In the genomic region with DNA sequence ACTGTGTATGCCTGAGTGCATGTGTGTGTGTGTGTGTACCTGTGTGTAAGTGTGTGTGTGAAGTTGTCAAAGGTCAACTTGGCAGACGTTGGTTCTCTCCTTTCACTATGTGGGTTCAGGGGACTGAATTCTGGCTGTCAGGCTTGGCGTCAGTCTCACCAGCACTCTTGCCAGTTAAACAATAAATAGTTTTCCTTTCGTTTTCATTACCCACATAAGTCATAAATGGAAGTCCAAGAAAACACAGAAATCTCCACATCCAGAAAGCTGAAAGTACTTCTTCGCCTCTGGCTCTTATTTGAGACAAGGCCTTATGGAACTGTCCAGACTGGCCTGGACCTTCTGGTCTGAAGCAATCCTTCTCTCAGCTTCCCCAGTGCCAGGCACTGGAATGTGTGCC, we compare ENCODE assay signal across 26 mouse cellular contexts. TPM values are rescaled to one million over a fixed set of nuclear protein-coding genes. Genes with fewer than 3 reads are reported as not detected.
DNase-seq lines count a peak whose midpoint lies in the region; ATAC-seq and TF ChIP-seq lines count a peak whose summit lies in the region.
"Had no signal": no experiment of that assay in that cellular context is flagged by ENCODE, and none has a peak within 500 bp of the region (broad histone marks: within the 10 kb centered on the region; RNA-seq: fewer than 3 reads in every experiment).

No protein-coding gene starts in this region.

- H3K9me3 ChIP-seq in intestine, embryonic 15.5 days = no peaks in the 10 kb centered on the region
- no peaks in the 10 kb centered on the region for H3K9me3 ChIP-seq in intestine, postnatal 0 days (ENCODE audit: control insufficient read depth)
- H3K9me3 ChIP-seq: embryonic facial prominence, embryonic 15.5 days; forebrain, embryonic 10.5 days; heart, embryonic 12.5 days; neural tube, embryonic 15.5 days had no signal

- H3ac ChIP-seq in myocyte (ENCODE audit: control insufficient read depth, insufficient read length) = no peak overlapping the region

- DNase-seq in kidney, adult 9 months = peak; percentile 28
- DNase-seq in kidney, postnatal 4 days = no peak
- peak; percentile 36 for DNase-seq in 416B (ENCODE audit: low read depth)
- peak; percentile 22 for DNase-seq in T-cell, adult 2 months (ENCODE audit: low spot score)
- DNase-seq in right cerebral cortex, postnatal 4 days = no peak
- DNase-seq: adrenal gland, postnatal 36 days; cerebellum, adult 2 months; cerebellum, postnatal 36 days; gastrocnemius, adult 2 months; heart, postnatal 14 days; kidney, adult 11 months; kidney, postnatal 14 days; left cerebral cortex, postnatal 4 days; midbrain, embryonic 14.5 days; right cerebral cortex, postnatal 14 days; thymus, postnatal 25 days had no signal

- H3K27me3 ChIP-seq in myocyte (ENCODE audit: control insufficient read depth, insufficient read depth, insufficient read length) = no peaks in the 10 kb centered on the region
- no peaks in the 10 kb centered on the region for H3K27me3 ChIP-seq in intestine, embryonic 15.5 days (replicated peaks)
- no peaks in the 10 kb centered on the region for H3K27me3 ChIP-seq in intestine, postnatal 0 days (replicated peaks; ENCODE audit: control insufficient read depth, insufficient read depth, low read length)
- H3K27me3 ChIP-seq: embryonic facial prominence, embryonic 15.5 days; heart, embryonic 12.5 days; neural tube, embryonic 15.5 days had no signal

- no peak for TF ChIP-seq CTCF in intestine, postnatal 0 days (IDR thresholded peaks at IDR 0.05; ENCODE audit: low read depth)

- no peaks in the 10 kb centered on the region for H3K36me3 ChIP-seq in myocyte (ENCODE audit: control insufficient read depth, insufficient read depth)
- no peaks in the 10 kb centered on the region for H3K36me3 ChIP-seq in intestine, embryonic 15.5 days
- peaks cover 7% of the 10 kb centered on the region for H3K36me3 ChIP-seq in intestine, postnatal 0 days (ENCODE audit: control insufficient read depth, insufficient read depth)
- H3K36me3 ChIP-seq: embryonic facial prominence, embryonic 15.5 days; forebrain, embryonic 10.5 days; heart, embryonic 12.5 days; neural tube, embryonic 15.5 days had no signal

- no peaks in the 10 kb centered on the region for H3K4me1 ChIP-seq in intestine, embryonic 15.5 days (replicated peaks)
- H3K4me1 ChIP-seq in intestine, postnatal 0 days (replicated peaks; ENCODE audit: control insufficient read depth, insufficient read depth, low read length) = peaks cover 7% of the 10 kb centered on the region; the same call in 1 of the 2 replicates

- H3K27ac ChIP-seq in intestine, embryonic 15.5 days = no peak overlapping the region
- H3K27ac ChIP-seq in intestine, postnatal 0 days (ENCODE audit: low read depth, low read length) = no peak overlapping the region; the same call in 1 of the 2 replicates
- H3K27ac ChIP-seq: embryonic facial prominence, embryonic 15.5 days; forebrain, embryonic 10.5 days; hindbrain, embryonic 14.5 days; liver, embryonic 14.5 days; neural tube, embryonic 15.5 days had no signal

- H3K4me2 ChIP-seq in myocyte (ENCODE audit: low read depth) = peak overlapping the region; percentile 34
- H3K4me2 ChIP-seq in intestine, embryonic 15.5 days (replicated peaks) = no peak overlapping the region
- no peak overlapping the region for H3K4me2 ChIP-seq in intestine, postnatal 0 days (replicated peaks; ENCODE audit: low read depth)
- H3K4me2 ChIP-seq: embryonic facial prominence, embryonic 15.5 days; heart, embryonic 12.5 days; hindbrain, embryonic 14.5 days; neural tube, embryonic 15.5 days had no signal

- 72% methylated on average over 4 of the region's 4 CpGs for WGBS in intestine, embryonic 15.5 days
- 48% methylated on average over 4 of the region's 4 CpGs for WGBS in intestine, postnatal 0 days

- H3K4me3 ChIP-seq in myocyte = no peak overlapping the region
- H3K4me3 ChIP-seq in intestine, embryonic 15.5 days (replicated peaks) = no peak overlapping the region
- H3K4me3 ChIP-seq in intestine, postnatal 0 days (ENCODE audit: low read depth, low read length) = no peak overlapping the region
- H3K4me3 ChIP-seq: embryonic facial prominence, embryonic 15.5 days; forebrain, embryonic 10.5 days; gastrocnemius, adult 2 months; heart, embryonic 12.5 days; neural tube, embryonic 15.5 days had no signal

- H3K79me2 ChIP-seq in myocyte (ENCODE audit: control insufficient read depth, insufficient read depth) = peaks cover 31% of the 10 kb centered on the region

- ATAC-seq in intestine, embryonic 15.5 days = no peak
- ATAC-seq in intestine, postnatal 0 days = no peak
- ATAC-seq: lung, postnatal 0 days had no signal

- TF ChIP-seq POLR2A in myocyte (IDR thresholded peaks at IDR 0.05; ENCODE audit: insufficient read length, low read depth) = no peak

- H3K9ac ChIP-seq in intestine, embryonic 15.5 days = no peak overlapping the region
- H3K9ac ChIP-seq in intestine, postnatal 0 days (ENCODE audit: low read depth, low read length) = no peak overlapping the region
- H3K9ac ChIP-seq: embryonic facial prominence, embryonic 15.5 days; heart, embryonic 12.5 days; hindbrain, embryonic 14.5 days; liver, embryonic 14.5 days; neural tube, embryonic 15.5 days had no signal

TF ChIP-seq in myocyte, 11 proteins besides CTCF, POLR2A, EP300 and RAD21:
- TF ChIP-seq MAX (IDR thresholded peaks at IDR 0.05; ENCODE audit: low read depth) = no peak
- no peak for TF ChIP-seq REST (IDR thresholded peaks at IDR 0.05; ENCODE audit: insufficient read depth, insufficient read length)
- no peak for TF ChIP-seq TCF3 (IDR thresholded peaks at IDR 0.05; ENCODE audit: insufficient read length, low read depth)
- TF ChIP-seq E2F4 (IDR thresholded peaks at IDR 0.05; ENCODE audit: insufficient read depth) = no peak
- TF ChIP-seq POLR2AphosphoS2 (IDR thresholded peaks at IDR 0.05; ENCODE audit: insufficient read length, low read depth) = no peak
- TF ChIP-seq MYOD1 (IDR thresholded peaks at IDR 0.05; ENCODE audit: control insufficient read depth in 1 of 3, insufficient read length in 2 of 3, low read depth in 2 of 3) = no peak
- no peak for TF ChIP-seq MYOG (IDR thresholded peaks at IDR 0.05; ENCODE audit: control insufficient read depth in 1 of 3, insufficient read depth in 1 of 3, insufficient read length in 2 of 3, low read depth in 2 of 3)
- no peak for TF ChIP-seq CEBPB (IDR thresholded peaks at IDR 0.05; ENCODE audit: insufficient read depth, poor library complexity, severe bottlenecking)
- no peak for TF ChIP-seq USF1 (IDR thresholded peaks at IDR 0.05; ENCODE audit: low read depth)
- TF ChIP-seq TCF12 (IDR thresholded peaks at IDR 0.05; ENCODE audit: insufficient read depth, poor library complexity, severe bottlenecking) = no peak
- no peak for TF ChIP-seq SRF (IDR thresholded peaks at IDR 0.05; ENCODE audit: control insufficient read depth, insufficient read length, low read depth)

RNA-seq across cellular contexts. Expression of a gene that starts 1.7 kb away (rescaled TPM):
- polyA plus RNA-seq in myocyte (2012; fragmentation: generic; extraction: Trizol) = 321 TPM
- 367 and 406 TPM in 2 replicates for polyA plus RNA-seq in intestine, embryonic 15.5 days (2015; fragmentation: Nextera tagmentation; extraction: Ambion mirVana)
- polyA plus RNA-seq in intestine, postnatal 0 days (2015; fragmentation: Nextera tagmentation; extraction: Ambion mirVana) = 2,008 and 2,179 TPM in 2 replicates

RNA-seq across cellular contexts. Expression of a gene that starts 14.7 kb away (rescaled TPM):
- 0.04 TPM for polyA plus RNA-seq in myocyte (2012; fragmentation: generic; extraction: Trizol)
- 0.09 TPM in 1 of 2 replicates, not detected in the other for polyA plus RNA-seq in intestine, embryonic 15.5 days (2015; fragmentation: Nextera tagmentation; extraction: Ambion mirVana)
- polyA plus RNA-seq in intestine, postnatal 0 days (2015; fragmentation: Nextera tagmentation; extraction: Ambion mirVana) = 0.10 TPM in 1 of 2 replicates, not detected in the other
- polyA plus RNA-seq: cerebellum, adult 2 months; embryonic facial prominence, embryonic 15.5 days; forebrain, embryonic 10.5 days; heart, embryonic 12.5 days; hindbrain, embryonic 14.5 days; lung, postnatal 0 days; midbrain, embryonic 14.5 days; neural tube, embryonic 15.5 days had no signal

RNA-seq across cellular contexts. Expression of a gene that starts 27.6 kb away (rescaled TPM):
- 5.8 TPM for polyA plus RNA-seq in myocyte (2012; fragmentation: generic; extraction: Trizol)
- polyA plus RNA-seq in intestine, embryonic 15.5 days (2015; fragmentation: Nextera tagmentation; extraction: Ambion mirVana) = 8.5 TPM in 2 replicates
- 3.7 and 3.8 TPM in 2 replicates for polyA plus RNA-seq in intestine, postnatal 0 days (2015; fragmentation: Nextera tagmentation; extraction: Ambion mirVana)

RNA-seq across cellular contexts. Expression of a gene that starts 40.2 kb away (rescaled TPM):
- polyA plus RNA-seq in myocyte (2012; fragmentation: generic; extraction: Trizol) = 0.07 TPM
- not detected in 2 replicates for polyA plus RNA-seq in intestine, embryonic 15.5 days (2015; fragmentation: Nextera tagmentation; extraction: Ambion mirVana)
- polyA plus RNA-seq in intestine, postnatal 0 days (2015; fragmentation: Nextera tagmentation; extraction: Ambion mirVana) = 0.04 and 0.05 TPM in 2 replicates
- polyA plus RNA-seq: forebrain, embryonic 10.5 days; heart, embryonic 12.5 days; hindbrain, embryonic 14.5 days; lung, postnatal 0 days; midbrain, embryonic 14.5 days; neural tube, embryonic 15.5 days had no signal

RNA-seq across cellular contexts. Expression of a gene that starts 40.3 kb away (rescaled TPM):
- not detected for polyA plus RNA-seq in myocyte (2012; fragmentation: generic; extraction: Trizol)
- not detected in 2 replicates for polyA plus RNA-seq in intestine, embryonic 15.5 days (2015; fragmentation: Nextera tagmentation; extraction: Ambion mirVana)
- polyA plus RNA-seq in intestine, postnatal 0 days (2015; fragmentation: Nextera tagmentation; extraction: Ambion mirVana) = not detected in 2 replicates
- polyA plus RNA-seq: cerebellum, adult 2 months; embryonic facial prominence, embryonic 15.5 days; forebrain, embryonic 10.5 days; heart, embryonic 12.5 days; hindbrain, embryonic 14.5 days; liver, embryonic 14.5 days; lung, postnatal 0 days; midbrain, embryonic 14.5 days; neural tube, embryonic 15.5 days had no signal

Comparison
In these comparisons a context has a peak if more than half of its experiments do, and no peak if none do; other contexts are left out.
1. DNase-seq: peak in kidney, adult 9 months (single experiment), 416B (single experiment) and T-cell, adult 2 months (single experiment); none in kidney, postnatal 4 days (0 of 2) and right cerebral cortex, postnatal 4 days (single experiment).